Mouse (Mus musculus): Measurements from ENCODE around the gene Eftud2. TPM values are rescaled to one million over a fixed set of nuclear protein-coding genes. Genes with fewer than 3 reads are reported as not detected.
A peak's percentile ranks its signal among the peaks of the same experiment; 100 is the strongest.

Eftud2 gene
- total RNA-seq, 2 experiments from 2014 or later, result 135 to 138 TPM

DNA sequence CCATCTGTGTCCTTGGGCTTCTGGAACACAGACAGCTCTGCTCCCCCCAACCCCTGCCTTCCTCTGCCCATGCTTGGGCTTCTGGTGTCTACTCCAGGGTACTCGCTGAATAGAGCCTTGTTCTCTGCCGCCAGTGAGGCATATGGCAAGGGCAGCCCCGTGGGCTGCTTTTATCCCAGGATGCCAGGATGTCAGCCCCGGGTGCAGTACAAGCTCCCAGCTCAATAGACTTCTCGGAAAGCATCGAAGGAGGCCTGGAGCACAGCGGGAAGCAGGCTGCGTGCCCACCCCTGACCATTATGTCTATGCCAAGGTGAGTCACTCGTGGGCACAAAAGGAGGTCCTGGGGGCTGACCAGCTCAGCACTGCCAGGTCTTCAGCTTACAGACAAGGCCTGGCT is 17.6 kb upstream of the Eftud2 start:
- H3K4me3 ChIP-seq, result no peak overlapping the region
- H3K27ac ChIP-seq, result no peak overlapping the region
- no peak for TF ChIP-seq CTCF (IDR thresholded peaks at IDR 0.05)
- intact Hi-C loops (cut with DNase I), result no loop called here
- no peak for DNase-seq (ENCODE audit: extremely low spot score in 1 of 2, low spot score in 2 of 2)

DNA sequence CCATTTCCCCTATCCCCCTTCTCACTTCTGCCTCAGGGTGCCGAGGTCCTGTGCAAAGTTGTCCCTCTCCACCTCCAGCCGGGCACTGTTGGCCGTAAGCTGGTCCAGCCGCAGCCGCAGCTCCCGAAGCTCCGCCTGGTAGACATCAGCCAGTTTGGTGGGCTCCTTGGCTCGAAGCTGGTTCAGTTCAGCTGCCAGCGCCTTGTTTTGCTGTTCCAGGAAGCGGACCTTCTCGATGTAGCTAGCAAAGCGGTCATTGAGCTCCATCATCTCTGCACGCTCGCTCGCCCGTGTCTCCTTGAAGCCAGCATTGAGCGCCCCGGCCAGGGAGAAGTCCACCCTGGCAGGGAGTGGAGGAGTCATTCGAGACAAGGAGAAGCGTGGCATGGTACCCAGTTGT is 15.9 kb upstream of the Eftud2 start:
- DNase-seq (ENCODE audit: extremely low spot score in 1 of 2, low spot score in 2 of 2), result no peak
- intact Hi-C loops (cut with DNase I), result no loop called here
- Histone ChIP-seq H3K27ac (no peak overlapping the region), H3K4me3 (no peak overlapping the region)
- no peak for TF ChIP-seq CTCF (IDR thresholded peaks at IDR 0.05)

DNA sequence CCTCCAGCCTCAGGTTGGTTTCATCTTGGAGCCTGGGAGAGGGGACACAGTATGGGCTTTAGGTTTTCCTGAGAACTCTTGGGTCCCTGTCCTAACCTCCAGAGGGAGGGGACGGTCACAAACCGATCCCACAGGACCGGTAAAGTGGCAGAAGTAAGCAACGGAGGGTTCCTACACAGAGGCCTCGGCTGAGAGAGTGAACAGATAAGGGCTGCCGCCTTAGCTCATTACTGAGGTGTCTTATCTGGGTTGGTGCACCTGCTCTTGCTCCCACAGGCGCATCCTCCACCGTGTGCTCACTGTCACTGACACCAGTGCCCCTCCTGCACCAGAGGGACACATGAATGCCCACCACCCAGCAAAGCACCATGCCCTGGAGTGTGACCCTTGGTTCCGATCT is 15.0 kb upstream of the Eftud2 start:
- DNase-seq (ENCODE audit: extremely low spot score in 1 of 2, low spot score in 2 of 2), result no peak
- H3K27ac ChIP-seq, result no peak overlapping the region
- TF ChIP-seq CTCF (IDR thresholded peaks at IDR 0.05), result no peak
- intact Hi-C loops (cut with DNase I), result no loop called here
- no peak overlapping the region for H3K4me3 ChIP-seq

DNA sequence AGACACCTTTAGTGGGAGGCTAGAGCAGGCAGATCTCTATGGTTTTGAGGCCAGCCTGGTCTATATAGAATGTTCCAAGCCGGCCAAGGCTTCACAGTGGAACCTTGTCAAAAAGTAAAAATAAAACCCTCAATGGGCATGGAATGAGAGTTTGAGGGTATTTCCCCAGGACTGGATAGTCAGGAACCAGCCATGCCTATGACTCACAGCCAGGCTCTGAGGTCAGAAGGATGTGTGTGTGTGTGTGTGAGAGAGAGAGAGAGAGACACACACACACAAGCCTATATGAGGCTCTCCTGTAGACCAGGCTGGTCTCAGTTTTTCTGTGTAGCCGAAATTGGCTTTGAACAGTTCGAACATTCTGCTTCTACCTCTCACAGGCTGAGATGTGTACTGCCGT is 13.9 kb upstream of the Eftud2 start:
- no peak for TF ChIP-seq CTCF (IDR thresholded peaks at IDR 0.05)

DNA sequence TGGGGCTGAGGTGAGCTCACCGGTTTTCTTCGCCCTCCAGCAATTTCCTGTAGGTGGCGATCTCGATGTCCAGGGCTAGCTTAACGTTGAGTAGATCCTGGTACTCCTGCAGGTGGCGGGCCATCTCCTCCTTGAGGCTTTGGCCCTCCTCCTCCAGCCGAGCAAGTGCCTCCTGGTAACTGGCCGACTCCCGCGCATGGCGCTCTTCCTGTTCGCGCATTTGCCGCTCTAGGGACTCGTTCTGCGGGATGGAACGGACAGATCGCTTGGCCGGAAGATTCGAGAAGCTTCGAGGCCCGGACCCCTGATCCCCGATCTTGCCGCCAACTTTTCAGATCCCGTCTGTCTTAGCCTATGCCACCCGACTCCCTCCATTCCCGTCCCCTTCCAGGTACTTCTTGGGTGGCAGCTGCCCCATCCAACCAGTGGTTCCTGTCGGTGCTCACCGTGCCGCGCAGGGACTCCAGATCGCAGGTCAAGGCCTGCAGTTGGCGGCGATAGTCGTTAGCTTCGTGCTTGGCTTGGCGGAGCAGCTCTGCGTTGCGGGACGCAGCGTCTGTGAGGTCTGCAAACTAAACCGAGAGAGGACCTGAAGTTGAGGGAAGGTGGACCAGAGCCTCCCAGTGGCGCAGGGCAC is 12.3 kb upstream of the Eftud2 start:
- TF ChIP-seq CTCF (IDR thresholded peaks at IDR 0.05), result peak; percentile 65
- DNase-seq (ENCODE audit: extremely low spot score in 1 of 2, low spot score in 2 of 2), result no peak
- intact Hi-C loops (cut with DNase I), result no loop called here
- H3K4me3 ChIP-seq, result peak overlapping the region; percentile 26
- no peak overlapping the region for H3K27ac ChIP-seq

More for the DNA sequence above, 13.9 kb upstream of the Eftud2 start:
- H3K27ac ChIP-seq, result no peak overlapping the region
- DNase-seq (ENCODE audit: extremely low spot score in 1 of 2, low spot score in 2 of 2), result no peak
- intact Hi-C loops (cut with DNase I), result no loop called here
- H3K4me3 ChIP-seq, result no peak overlapping the region

DNA sequence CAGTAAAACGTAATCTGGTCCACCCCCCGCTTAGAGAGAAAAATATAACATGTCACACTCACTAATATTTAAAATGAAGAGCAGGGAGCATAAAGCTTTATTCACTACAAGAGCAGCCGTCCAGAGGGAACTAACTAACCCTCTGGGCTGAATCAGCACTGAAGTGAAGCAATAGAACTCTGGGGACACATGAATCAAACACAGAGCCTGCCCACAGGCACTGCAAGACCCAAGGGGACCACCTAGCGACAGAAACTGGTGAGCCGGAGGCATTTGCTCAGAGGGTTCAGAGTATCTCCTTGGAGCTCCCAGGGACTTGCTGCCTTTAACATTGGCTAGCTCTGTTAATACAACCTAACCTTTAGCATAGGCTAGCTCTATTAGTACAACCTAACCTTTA is 9.3 kb upstream of the Eftud2 start:
- intact Hi-C loops (cut with DNase I), result no loop called here
- Histone ChIP-seq H3K4me3 (no peak overlapping the region), H3K27ac (no peak overlapping the region)
- no peak for TF ChIP-seq CTCF (IDR thresholded peaks at IDR 0.05)
- DNase-seq (ENCODE audit: extremely low spot score in 1 of 2, low spot score in 2 of 2), result no peak

DNA sequence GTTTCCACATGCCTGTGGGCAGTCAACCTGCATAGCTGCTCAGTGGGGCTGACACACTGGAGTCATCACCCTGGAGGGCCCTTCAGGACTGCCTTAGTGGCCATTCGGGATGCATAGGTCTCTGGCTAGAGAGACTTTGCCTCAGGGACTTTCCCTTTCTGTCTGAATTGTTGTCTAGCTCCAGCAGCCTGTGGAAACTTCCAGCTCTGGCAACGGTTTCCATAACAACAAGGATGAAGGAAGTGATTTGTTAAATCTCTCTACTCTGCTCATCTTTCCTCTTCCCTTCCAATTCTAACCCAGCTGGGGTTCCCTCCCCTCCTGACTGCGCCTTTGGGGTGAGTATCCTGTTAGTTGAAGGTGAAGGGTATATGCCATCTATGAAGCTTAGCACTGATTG is 7.3 kb upstream of the Eftud2 start:
- Histone ChIP-seq H3K4me3 (no peak overlapping the region), H3K27ac (peak overlapping the region; percentile 63)
- DNase-seq (ENCODE audit: extremely low spot score in 1 of 2, low spot score in 2 of 2), result no peak
- no peak for TF ChIP-seq CTCF (IDR thresholded peaks at IDR 0.05)
- intact Hi-C loops (cut with DNase I), result no loop called here

DNA sequence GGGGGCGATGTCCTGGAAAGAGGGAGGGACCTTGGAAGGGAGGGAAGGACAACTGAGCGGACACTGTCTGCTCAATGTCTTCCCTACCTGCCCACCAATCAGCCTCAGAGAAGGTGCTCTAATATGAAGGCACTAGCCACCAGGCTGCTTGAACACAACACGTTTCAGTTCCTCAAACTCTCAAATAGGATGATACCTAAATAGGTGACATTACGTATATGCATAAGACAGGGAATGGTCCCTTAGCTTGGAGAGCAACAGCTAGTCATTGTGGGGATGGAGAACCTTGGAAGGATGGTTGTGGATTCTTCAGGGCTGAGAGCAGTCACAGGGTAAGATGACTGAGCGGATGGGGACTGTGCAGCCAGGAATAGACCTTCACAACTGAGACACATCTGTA is 6.6 kb upstream of the Eftud2 start:
- H3K4me3 ChIP-seq, result no peak overlapping the region
- no peak for TF ChIP-seq CTCF (IDR thresholded peaks at IDR 0.05)
- intact Hi-C loops (cut with DNase I), result no loop called here
- no peak for DNase-seq (ENCODE audit: extremely low spot score in 1 of 2, low spot score in 2 of 2)
- H3K27ac ChIP-seq, result peak overlapping the region; percentile 63; the same call in 1 of the 2 replicates

DNA sequence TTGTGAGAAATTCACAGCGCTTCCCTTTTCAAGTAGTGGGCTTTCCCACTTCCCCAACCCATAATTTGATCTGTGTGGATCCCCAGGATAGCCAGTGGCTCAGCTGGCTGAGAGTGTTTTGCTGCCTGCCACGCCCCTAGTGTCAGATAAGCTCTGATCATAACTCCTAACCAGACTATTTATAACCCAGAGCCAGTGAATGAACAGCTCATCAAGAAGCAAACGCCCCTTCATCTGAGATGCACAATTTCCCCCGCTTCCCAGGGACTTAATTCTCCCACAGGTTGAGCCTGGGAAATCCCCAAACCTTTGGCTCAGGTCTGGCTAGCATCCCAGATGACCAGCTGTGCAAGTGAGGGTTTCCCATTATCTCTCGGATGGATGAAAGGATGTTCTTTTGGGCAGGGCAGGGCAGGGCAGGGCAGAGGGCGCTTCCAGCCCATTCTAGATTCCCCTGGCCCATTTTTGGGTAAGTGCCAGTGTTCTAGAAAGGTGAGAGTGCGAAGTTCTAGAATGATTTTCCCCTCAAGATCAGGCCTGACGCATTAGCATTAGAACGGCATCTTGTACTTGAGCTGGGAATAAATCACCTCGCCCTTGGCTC is 3.9 kb upstream of the Eftud2 start, which contains the start of gene Fam187a:
Fam187a (plus strand) TSS at position 554 of the 604 bp plus-strand sequence.
- H3K4me3 ChIP-seq, result no peak within 1 kb of the TSS
- intact Hi-C loops (cut with DNase I), result no loop called here
- no peak for DNase-seq (ENCODE audit: extremely low spot score in 1 of 2, low spot score in 2 of 2)
- no peak for TF ChIP-seq CTCF (IDR thresholded peaks at IDR 0.05)
- H3K27ac ChIP-seq, result no peak within 1 kb of the TSS; the same call in 1 of the 2 replicates

DNA sequence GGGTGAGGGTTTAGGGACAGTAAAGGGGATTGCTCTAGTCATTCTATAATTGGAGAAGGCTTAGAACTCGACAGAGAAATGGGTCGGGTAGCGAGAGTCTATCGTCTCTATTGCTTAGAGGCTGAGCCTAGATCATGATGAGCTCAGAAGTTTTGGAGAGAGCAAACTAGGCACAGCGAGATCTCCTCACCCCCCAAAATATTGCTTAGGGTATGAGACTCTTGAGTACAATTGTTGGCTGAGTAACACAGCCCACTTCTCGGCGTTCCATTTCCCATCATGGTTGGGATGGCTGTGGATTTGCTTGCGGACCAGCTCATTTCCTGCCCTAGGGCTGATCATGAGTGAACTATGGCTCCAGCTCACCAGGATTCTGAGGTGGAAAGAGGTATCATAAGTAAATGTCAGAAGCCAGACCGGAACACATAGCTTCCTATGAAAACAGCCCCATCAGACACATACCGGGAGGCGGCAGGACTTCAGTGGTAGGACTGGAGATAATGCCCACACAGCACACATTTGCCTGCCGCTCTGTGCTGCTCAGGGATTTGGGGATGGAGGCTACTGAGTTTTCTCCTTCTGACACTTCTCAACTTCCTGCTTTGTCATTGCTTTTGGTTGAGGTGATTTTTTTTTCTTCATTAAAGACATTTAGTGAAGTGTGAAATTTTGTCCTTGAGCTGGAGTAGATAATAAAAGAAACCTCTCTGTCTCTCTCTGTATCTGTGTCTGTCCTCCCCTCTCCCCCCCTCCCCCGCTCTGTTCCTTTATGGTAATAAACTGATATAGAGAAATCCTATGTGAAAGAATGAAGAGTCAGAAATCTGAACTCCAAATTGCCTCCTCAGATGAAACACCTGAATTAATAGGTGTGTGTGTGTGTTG is 771 bp upstream of the Eftud2 start:
- intact Hi-C loops (cut with DNase I), result no loop called here
- DNase-seq (ENCODE audit: extremely low spot score in 1 of 2, low spot score in 2 of 2), result no peak

DNA sequence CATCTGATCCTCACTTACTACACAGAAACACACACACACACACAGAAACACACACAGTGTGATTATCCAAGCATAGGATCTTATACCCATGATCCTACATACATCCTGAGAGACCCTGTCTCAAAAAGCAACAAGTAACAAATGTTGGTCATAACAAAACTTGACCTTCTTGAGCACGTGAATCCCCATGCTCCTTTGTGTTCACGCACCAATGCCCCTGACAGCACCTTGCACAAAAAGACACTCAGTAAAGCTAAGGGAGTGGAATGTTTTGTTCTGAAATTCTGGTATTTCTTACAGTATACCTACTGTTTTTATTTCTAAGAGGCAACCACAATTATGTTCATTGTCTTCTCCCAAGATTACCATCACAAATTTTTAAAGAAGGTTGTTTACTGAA is 1.2 kb downstream of the Eftud2 start:
- intact Hi-C loops (cut with DNase I), result no loop called here
- no peak overlapping the region; the same call in 1 of the 2 replicates for H3K4me3 ChIP-seq
- no peak for TF ChIP-seq CTCF (IDR thresholded peaks at IDR 0.05)

More for the DNA sequence above, 771 bp upstream of the Eftud2 start:
- no peak for TF ChIP-seq CTCF (IDR thresholded peaks at IDR 0.05)
- Histone ChIP-seq H3K27ac (peak overlapping the region; percentile 100), H3K4me3 (peak overlapping the region; percentile 74)

DNA sequence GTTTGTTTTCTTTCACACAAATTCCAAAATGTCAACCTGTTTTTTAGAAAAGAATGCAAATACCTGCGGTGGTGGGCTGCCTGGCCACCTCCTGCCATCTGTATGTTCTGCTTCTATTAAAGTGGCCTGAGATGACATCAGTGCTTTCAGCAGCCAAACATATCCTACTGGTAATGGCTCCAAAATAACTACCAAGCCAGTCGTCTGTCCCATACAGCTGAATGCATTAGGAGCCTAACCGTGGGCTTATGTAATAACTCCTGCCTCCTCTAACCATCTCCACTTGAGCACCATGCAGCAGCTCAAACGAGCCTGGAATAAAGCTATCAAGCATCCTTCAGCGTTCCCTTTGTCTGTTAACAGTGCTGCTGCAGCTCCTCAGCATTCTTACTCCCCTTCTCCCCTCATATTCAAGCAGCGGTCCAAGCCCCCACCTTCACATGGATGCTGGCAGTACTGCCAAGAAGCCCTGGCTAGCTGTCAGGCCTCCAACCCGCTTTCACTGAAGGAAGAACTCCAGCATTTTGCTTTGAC is 5.9 kb downstream of the Eftud2 start:
- Histone ChIP-seq H3K4me3 (no peak overlapping the region), H3K27ac (peak overlapping the region; percentile 92)
- intact Hi-C loops (cut with DNase I), result no loop called here
- DNase-seq (ENCODE audit: extremely low spot score in 1 of 2, low spot score in 2 of 2), result peak in 1 of 2 experiments; percentile 48
- TF ChIP-seq CTCF (IDR thresholded peaks at IDR 0.05), result no peak

More for the DNA sequence above, 1.2 kb downstream of the Eftud2 start:
- no peak overlapping the region for H3K27ac ChIP-seq
- DNase-seq (ENCODE audit: extremely low spot score in 1 of 2, low spot score in 2 of 2), result no peak
